Mouse (Mus musculus) heart, adult 11 months (tissue): ENCODE data around the gene Eml2.
A peak's percentile ranks its signal among the peaks of the same experiment; 100 is the strongest.

ENCODE experiments used
- DNase-seq: peaks from one replicate; pipeline ENCODE4 v3.0.0; 2022

The Eml2 gene

DNA sequence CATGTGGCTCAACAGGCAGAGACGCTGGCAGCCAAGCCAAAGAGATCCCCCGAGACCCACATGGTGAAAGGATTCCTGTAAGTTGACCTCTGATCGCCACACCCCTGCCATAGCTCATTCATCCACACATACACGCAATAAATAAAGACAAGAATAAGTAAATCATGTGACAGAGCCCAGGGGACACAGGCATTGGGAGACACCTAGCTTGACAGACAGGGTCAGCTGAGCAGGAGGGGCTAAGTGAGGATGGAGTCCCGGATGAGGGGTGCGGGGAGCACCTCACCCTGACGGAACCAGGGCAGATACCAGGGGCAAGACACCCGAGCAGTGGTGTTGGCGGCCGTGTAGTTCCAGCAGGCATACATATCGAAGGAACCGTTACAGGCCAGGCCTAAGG lies 12.5 kb upstream of the Eml2 start:
- no peak for DNase-seq

DNA sequence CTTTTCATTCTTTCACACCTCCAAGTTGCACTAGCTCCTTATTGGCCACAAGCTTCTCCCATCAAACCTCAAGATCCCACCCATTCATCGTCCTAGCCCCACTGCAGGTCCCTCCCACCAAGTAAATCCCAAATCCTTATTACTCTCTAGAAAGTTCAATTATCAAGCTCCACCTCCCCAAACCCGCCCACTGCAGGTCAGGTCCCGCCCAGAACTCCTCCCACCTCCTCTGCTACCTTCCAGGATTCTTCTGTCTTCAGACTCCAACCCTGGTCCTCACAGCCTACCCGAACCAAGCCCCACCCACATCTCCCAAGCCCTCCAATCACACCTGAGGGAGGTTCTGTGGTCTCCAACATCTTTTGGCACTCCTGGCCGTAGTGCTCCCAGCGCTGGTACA lies 12.0 kb upstream of the Eml2 start:
- DNase-seq: no peak

DNA sequence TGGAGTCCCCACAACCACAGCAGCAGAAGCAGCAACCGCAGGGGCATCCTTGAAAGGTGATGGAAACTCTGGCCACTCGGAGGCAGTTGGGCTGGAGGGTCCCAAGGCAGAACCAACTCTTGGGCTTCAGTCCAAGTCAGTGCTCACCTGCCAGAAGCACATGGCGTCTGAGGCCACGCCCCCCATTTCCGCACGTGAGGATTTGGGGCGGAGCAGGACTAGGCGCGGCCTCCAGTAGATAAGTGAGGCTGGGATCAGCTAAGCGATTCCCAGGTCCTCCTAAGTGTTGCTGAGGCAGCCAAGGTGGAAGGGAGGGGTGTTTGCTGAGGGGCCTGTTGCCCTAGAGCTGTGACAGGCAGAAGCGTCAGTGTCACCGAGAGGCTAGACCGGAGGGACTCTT lies 11.2 kb upstream of the Eml2 start:
- no peak for DNase-seq

DNA sequence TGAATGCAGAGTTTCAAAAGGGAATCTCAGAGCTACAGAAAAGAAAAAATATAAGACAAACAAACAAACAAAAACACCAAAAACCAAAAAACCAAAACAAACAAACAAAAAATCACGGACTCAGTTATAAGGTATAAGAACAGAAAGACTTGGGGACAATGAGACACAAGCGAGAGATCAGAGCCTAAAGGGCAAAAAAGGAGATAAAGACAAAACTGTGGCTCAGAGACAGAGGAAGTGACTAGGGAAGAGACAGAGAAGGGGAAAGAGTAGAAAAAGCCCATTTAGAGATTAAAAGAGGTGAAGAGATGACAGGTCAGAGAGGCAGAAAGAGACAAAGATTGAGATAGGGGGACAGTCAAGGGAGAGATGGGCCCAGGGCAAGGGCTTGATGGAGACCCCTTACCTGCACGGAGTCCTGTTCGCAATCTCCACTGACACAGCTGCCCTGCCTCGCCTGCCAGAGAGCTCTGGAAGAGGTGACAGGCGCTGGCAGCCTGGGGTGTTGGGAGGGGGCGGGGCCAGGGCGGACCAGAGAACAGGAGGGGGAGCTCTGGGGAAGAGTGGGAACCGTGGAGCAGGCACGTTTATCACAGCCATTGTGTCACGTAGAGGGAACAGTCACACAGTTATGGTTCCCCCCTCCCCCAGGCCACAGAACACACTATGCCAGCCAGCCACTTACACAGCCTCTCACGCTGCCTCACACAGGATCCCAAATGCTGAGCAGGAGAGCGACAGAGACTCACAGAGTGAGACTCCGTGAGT lies 10.4 kb upstream of the Eml2 start, which contains the start of gene Gipr:
Gene Gipr (minus strand): TSS at position 472 of the 768 bp plus-strand sequence.
- DNase-seq: peak; percentile 96

DNA sequence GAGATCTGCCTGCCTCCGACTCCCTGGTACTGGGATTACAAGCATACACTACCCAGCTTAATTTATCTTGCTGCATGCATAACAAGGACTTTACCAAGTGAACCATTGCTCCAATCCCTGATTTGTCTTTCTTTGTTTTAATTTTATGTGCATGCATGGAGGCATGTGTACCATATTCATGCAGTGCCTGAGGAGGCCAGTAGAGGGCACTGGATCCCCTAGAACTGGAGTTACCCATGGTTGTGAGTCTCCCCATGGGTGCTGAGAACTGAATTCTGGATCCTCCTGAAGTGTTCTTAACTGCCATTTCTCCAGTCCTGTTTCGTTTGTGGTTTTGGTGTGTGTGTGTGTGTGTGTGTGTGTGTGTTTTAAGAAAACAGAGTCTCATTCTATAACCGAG lies 9.2 kb upstream of the Eml2 start:
- DNase-seq: no peak

DNA sequence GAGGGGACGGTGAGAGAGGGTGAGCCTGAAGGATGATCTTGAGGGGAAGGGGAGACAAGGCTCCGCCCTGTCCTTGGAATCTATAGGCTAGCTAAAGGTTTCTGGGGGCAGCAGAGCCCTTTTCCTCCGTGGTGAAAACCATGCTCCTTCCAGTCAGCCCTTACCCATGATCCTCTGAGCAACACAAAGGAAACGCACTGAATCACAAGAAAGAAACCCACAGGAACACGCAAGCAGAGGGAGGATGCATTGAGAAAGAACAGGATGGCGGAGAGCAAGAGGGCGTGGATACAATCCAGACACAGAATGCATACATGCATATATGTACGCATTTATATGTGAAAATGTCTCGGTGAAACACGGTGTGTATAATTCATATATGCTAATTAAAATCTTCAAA lies 6.7 kb upstream of the Eml2 start:
- no peak for DNase-seq

DNA sequence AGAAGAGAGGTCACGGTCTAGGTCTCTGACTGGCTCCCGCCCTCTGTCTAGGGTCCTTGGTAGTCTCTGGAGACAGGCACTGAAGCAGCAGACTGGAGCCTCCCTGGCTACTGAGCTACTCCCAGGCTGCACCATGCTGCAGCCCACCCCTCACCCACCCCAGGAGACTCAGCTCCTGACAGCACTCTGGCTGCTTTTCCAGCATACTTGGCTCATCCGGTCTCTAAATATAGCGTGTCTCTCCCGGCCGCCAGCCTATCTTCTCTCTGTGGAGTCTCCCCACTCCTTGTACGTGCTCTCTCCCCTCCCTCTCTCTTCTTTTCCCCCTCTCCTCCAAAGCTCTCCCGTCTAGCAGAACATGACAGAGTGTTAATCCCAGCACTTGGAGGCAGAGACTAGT lies 6.1 kb upstream of the Eml2 start:
- DNase-seq: peak; percentile 98

DNA sequence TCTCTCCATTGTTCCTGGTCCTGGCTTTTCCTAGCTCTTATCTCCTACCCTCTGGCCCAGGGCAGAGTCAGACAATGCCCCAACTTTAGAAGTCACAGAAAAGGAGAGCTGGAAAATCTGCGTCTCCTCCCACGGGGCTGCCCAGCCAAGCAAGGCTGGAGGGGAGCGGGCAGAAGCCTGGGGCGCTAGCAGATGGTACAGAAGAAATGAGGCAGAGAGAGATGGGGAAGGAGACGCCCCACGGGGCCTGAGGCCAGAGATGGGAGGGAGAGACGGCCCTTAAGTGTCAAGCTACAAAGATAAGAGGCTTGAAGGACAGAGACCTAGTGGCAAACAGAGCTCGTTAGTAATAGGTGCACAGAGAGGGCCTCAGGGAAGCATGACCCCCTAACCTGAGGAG lies 4.4 kb upstream of the Eml2 start:
- peak; percentile 89 for DNase-seq

DNA sequence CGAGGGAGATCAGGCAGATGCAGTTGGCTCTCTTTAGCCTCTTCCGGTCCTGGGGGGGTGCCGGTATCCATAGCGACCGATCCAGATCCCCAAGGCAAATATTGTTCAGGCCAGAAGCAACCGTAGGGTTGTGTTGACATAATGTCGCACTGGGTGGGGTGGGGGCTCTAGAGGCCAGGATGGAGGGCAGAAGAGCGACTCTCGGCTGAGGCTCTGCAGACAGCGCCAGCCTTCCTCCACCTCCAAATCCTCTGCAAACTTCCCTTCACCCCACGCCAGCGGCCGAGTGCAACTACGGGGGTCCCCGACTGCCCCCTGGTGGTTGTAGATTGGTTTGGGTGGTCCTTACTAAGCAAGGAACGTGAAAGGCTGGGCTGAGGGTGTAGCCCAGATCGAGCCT lies 3.3 kb upstream of the Eml2 start:
- peak; percentile 96 for DNase-seq

DNA sequence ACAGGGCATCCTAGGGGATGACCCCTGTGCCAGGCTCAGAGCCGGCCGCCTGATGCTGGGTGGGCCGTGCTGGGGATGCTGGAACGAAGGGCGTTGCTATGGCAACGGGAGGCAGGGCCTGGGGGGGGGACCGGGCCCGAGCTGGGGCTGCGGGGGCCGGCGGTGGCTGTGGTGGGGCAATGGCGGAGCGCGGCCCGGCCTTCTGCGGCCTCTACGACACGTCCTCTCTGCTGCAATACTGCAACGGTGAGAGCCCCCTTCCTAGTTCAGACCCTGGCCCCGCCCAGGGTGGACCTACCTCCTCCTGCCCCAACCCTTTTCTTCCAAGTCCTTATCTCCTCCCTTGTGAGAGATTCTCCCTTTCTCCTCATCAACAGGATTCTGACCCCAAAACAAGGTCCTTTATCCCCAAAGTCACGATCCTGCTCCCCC lies 311 bp downstream of the Eml2 start:
- DNase-seq: no peak

DNA sequence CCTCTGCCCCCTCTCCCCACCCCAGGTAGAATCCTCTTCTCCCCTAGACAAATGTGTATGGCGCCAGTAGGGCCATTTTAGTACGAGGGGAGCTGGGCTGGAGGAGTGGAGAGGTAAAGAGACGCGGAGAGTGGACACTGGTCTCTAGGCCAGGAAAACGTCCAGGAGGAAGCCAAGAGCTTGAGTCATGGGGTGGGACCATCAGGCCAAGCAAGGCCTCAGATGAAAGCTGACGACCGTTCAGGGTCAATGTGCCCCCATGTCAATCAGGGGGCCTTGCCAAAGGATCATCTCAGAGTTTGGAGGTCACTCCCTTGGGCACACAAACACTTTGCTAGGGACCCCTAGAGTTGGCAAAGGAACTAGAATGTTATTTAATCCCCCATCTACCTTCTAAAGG lies 995 bp downstream of the Eml2 start:
- DNase-seq: no peak

DNA sequence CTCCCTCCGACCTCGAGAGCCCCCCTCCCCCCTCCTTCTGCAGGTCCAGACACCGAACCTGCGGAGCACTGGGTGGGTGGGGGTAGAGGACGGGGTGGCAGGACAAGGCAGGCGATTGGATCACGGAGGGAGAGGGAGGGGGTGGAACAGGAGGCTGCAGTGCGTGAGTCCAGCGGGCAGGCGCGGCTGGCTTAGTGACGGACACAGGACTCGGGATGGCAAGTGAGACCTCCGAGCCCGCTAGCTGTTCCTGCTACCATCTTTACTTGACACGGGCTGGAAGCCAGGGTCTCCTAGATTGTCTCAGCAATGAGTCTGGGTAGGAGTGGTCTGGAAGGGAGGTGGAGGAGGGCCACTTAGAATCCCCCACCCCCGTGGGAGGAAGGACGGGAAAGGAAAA lies 1.8 kb downstream of the Eml2 start:
- peak; percentile 91 for DNase-seq

DNA sequence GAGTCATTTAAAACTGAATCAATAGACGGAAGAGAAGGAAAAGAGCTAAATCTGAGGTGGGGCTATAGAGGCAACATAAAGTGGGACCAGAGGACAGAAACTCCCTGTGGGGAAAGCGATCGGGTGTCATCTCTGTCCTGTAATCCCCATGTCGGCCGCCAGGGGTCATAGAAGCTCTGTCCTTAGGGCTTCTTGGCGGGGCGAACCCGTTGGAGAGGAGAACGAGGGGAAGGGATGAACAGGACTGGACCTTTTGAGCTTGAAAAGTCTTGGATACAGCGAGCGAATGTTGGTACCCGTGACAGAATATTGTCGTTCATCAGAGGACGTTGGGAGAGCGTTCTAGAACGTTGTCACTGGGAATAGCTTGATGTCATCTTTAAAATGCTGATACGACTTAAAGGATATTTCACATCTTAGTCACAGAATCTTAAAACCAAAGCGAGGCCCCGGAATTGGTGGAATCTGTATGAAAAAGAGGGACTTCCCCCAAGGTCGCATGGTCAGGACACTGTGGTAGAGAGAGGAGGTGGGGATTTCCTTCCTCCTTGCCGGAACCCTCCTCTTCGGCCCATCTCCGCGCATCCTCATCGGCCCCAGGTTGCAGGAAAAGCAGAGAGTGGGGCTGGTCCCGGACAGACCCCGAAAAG lies 2.3 kb downstream of the Eml2 start:
- DNase-seq: peak; percentile 95

DNA sequence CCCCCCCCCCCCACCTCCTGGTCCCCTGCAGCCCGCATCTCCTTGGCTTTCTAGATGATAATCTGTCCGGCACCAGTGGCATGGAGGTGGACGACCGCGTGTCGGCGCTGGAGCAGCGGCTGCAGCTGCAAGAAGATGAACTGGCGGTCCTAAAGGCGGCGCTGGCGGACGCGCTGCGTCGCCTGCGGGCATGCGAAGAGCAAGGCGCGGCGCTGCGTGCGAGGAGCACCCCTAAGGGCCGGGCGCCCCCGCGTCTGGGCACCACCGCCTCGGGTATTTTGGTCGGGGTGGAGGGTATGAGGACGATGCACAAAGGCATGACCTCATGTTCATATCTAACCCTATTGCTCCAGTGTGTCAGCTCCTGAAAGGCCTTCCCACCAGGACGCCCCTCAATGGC lies 3.0 kb downstream of the Eml2 start:
- peak; percentile 94 for DNase-seq

DNA sequence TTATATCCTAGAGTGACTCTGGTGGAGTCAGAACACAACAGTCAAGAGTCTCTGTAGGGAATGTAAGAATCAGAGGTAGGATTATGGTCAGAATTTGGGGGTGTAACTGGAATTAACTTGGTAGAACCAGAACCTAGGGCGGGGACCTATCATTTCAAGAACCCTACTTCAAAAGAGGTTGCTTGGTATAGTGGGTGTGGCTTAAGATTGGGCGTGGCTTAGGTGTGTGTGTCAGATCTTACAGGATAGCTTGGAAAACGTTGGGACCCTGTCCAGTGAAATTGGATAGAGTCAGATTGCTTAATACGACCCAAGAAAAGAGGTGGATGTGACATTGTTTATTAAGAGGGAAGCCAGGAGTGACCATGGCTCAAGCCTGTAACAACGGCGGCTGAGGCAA lies 3.7 kb downstream of the Eml2 start:
- no peak for DNase-seq

DNA sequence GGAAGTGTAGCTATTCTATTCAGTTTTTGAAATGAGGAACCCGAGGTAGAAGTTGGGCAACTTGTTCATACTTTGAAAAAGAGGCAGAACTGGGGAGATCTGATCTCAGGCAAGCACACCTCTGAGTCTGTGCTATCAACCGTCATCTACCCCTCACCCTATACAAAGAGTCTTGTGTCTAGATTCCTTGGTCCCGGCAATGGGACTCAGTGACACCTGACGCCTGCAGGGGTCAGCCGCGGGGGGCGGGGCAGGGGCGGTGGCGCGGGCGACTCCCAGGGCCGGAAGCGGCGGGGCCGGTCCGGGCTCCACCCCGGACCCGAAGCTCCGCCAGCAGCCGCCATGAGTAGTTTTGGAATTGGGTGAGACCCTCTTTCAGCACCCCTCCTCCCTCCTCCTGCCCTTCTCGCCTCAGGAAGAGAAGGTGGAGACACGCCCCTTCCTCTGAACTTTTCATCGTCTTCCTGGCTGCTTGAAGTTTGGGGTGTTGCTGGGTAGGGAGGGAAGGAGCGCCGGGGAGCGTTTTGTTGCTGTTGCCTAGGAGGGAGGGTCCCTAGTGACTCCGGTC lies 4.7 kb downstream of the Eml2 start:
- peak; percentile 97 for DNase-seq

DNA sequence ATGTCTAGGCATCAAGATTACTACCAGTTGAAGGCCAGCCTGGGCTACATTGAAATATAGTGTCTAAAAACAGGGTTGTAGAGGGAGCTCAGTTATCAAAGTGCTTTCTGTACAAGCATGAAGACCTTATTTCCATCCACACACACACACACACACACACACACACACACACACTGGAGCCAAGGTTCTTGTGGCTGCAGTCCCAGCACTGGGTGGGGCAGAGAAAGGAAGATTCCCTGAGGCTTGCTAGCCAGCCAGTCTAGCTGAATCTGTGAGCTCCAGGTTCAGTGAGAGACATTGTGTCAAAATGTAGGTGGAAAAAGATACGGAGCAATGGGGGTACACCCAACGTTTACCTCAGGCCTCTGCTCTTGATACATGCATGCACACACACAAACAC lies 8.0 kb downstream of the Eml2 start:
- DNase-seq: peak; percentile 90

DNA sequence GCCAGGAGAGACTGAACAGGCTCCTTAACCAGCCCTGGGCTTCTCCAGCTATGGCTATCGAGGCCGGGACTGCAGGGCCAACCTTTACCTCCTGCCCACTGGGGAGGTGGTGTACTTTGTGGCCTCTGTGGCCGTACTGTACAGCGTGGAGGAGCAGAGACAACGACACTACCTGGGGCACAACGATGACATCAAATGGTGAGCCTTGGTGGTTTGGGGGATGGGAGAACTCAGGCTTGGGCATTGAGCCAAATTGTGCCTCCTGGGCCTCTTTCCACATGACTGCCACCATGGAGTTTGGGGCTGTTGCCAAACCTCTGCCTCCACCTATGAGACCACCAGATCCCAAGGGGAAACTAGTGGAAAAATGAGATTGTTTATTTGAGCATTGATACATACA lies 8.5 kb downstream of the Eml2 start:
- peak; percentile 87 for DNase-seq

DNA sequence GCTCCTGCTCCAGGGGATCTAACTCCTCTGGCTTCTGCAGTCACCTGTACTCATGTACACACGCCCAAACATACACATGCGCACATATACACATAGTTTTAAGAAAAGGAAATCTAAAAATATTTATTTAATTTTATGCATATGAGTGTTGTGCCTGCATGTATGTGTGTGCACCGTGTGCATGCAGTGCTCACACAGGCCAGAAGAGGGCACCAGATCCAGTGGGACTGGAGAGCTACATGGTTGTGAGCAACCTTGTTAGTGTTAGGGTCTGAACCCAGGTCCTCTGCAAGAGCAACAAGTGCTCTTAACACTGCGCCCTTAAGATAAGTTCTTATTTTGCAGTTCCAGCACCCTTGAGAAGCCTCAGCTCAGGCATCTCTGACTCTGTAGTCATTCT lies 18.5 kb downstream of the Eml2 start:
- no peak for DNase-seq

DNA sequence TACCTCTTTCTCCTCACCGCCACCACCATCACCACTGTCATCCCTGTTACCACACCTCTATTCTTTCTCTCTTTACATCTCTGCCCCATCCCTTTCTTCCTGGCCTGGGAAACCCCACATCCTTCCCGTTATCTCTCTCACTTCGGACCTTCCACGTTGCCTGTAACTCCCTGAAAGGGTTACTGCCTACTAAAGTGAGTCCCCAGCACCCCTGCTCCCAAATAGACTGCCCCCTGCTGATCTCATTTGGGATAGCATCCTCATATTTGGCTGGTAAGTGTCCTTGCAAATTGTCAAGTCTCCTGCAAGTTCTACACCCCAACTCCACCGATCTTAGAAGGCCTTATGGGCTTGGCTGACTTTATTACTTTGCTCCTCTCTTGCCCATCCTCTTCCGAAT lies 20.5 kb downstream of the Eml2 start:
- peak; percentile 87 for DNase-seq

DNA sequence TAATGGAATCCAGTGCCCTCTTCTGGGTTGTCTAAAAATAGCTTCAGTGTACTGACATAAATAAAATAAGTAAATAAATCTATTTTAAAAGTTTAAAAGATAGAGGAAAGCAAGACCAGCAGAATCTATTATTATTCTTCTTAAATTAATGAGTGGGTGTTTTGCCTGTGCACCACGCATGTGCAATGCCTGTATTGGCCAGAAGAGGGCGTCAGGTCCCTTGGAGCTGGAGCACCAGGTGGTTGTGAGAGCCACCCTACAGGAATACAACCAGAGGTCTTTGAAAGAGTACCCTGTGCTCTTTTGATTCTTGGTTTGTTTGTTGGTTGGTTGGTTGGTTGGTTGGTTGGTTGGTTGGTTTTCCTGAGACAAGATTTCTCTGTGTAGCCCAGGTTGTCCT lies 21.8 kb downstream of the Eml2 start:
- DNase-seq: no peak

DNA sequence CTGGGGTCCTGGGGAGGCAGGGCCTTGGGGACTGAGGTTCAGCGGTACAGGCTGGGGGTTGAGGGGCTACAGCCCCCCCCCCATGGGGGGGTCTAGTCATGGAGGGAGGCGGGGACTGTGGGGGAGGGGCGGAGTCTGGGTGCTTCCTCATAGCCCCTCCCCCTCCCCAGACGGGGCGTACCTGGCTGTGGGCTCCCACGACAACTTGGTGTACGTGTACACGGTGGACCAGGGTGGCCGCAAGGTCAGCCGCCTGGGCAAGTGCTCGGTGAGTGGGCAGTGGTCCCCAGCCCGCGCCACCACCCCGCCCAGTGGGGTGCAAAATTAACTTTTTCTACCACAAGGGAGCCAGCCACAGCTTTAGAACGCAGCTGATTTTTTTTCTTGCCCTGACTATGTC lies 25.4 kb downstream of the Eml2 start:
- no peak for DNase-seq

DNA sequence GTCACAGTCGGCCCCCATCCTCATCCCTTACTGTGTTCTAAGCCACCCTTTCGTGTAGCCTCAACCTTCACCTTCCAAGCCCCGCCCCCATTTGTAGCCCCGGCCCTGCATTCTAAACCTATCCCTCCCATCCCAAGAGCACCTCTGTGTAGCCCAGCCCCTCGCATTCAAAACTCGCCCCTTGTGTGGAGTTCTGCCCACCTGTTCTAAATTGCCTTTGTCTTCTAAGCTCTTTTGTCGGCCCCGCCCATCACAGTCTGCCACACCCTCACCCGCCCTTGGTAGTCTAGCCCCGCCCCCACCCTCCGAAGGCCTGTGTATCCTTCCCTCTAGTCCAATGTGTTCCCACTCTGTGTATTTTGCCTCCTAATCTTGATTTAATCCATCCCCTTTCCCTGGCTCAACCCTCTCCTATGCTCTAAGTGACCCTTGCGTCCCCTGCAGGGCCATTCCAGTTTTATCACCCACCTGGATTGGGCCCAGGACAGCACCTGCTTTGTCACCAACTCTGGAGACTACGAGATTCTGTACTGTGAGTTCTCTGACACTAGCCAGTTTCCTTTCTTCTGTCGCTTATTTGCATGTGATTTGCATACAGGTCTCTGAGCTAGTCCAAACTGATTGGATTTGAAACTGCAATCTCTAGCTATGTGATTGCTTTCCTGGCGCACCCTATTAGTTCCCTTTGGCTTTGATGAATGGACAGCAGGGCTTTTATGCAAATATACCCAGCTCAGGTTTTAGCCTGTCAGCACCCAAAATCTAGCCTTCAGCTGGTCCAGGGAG lies 26.0 kb downstream of the Eml2 start:
- DNase-seq: no peak
